Mouse (Mus musculus): ENCODE measurements around the gene Svbp.

Gene Svbp

GRCm38 (mm10) chr4:119247462-119248235, 52.5 kb downstream of the Svbp start:
- DNase-seq, result peak; percentile 41 to 50

- DNase-seq, result no peak
Observed at GRCm38 (mm10) chr4:119248407-119248965, 53.4 kb downstream of the Svbp start.

Measured in cerebellum, adult 18-20 months (tissue).